Mouse (Mus musculus) midbrain, embryonic 11.5 days (tissue): ENCODE measurements around the gene Fcer1a. TPM values are rescaled to one million over a fixed set of nuclear protein-coding genes. Genes with fewer than 3 reads are reported as not detected.

Source experiments
- ATAC-seq: fragments of 200-750 bp; cut with Nextera tagmentation; 2 replicates; pipeline ENCODE4 v1.8.0; 2017; ENCODE audit warnings: moderate TSS enrichment, moderate library complexity; ENCODE audit not compliant: low FRiP score
- DNase-seq: peaks from one replicate; pipeline ENCODE4 v3.0.0; 2015; ENCODE audit warnings: low spot score; ENCODE audit errors: missing footprints
- H3K27ac ChIP-seq: fragments of 300-500 bp; sonication (generic); 2 replicates; pipeline ENCODE4 v1.5.1; 2014; ENCODE audit warnings: low read depth, low read length
- H3K27me3 ChIP-seq: fragments of 300-500 bp; sonication (generic); 2 replicates; pipeline ENCODE4 v1.6.1; 2014; ENCODE audit warnings: mild to moderate bottlenecking, low read length, moderate library complexity, mixed read lengths; ENCODE audit not compliant: control insufficient read depth, insufficient read depth
- H3K36me3 ChIP-seq: fragments of 300-500 bp; sonication (generic); 2 replicates; pipeline ENCODE4 v1.6.1; 2014; ENCODE audit warnings: mild to moderate bottlenecking, low read length, moderate library complexity, mixed read lengths; ENCODE audit not compliant: control insufficient read depth, insufficient read depth
- H3K4me1 ChIP-seq: fragments of 300-500 bp; sonication (generic); 2 replicates; pipeline ENCODE4 v1.6.1; 2014; ENCODE audit warnings: low read length; ENCODE audit not compliant: control insufficient read depth, insufficient read depth
- H3K4me2 ChIP-seq: fragments of 300-500 bp; sonication (generic); 2 replicates; pipeline ENCODE4 v1.6.1; 2014; ENCODE audit warnings: mild to moderate bottlenecking, moderate library complexity
- H3K4me3 ChIP-seq: fragments of 300-500 bp; sonication (generic); 2 replicates; pipeline ENCODE4 v1.5.1; 2014; ENCODE audit warnings: low read depth, low read length
- H3K9ac ChIP-seq: fragments of 300-500 bp; sonication (generic); 2 replicates; pipeline ENCODE4 v1.6.1; 2014; ENCODE audit warnings: low read length
- H3K9me3 ChIP-seq: fragments of 300-500 bp; sonication (generic); 2 replicates; pipeline ENCODE4 v1.6.1; 2016; ENCODE audit warnings: low read length; ENCODE audit not compliant: control insufficient read depth
- WGBS: fragments of 180-500 bp; shearing (Covaris S2); extraction: QIAGEN DNeasy Blood & Tissue Kit; methylation state at CpG from one replicate; pipeline ENCODE4 v1.1.7; 2014; 5-methylcytosine and 5-hydroxymethylcytosine counted together
- polyA plus RNA-seq: library from polyadenylated mRNA; unstranded; fragments of >200 nt; fragmentation: Nextera tagmentation; extraction: Ambion mirVana; gene quantifications from 2 replicates; pipeline ENCODE4 v1.2.1, GENCODE M21; 2014

The Fcer1a gene
- polyA plus RNA-seq, 1 experiment from 2014 or later = not detected

DNA sequence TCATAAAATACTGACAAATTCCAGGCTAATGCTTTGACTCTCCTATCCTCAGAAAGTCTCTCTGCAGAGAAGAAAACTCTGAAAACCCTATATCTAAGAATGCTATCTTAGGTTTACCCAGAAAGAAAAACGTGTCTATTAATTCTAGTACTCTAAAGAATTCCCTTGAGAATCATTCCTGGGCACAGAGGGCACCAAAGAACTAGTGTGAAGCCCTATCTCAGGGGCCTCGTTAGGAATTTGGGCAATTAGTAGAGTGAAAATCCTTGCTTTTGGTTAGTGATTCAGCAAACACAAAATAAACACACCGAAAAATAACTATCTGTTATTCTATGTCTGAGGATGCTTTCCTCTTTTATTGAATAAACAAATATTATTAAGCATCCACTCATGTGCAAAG lies 36.5 kb downstream of the Fcer1a start, which contains the start of gene Olfr1406:
Gene Olfr1406 (minus strand): TSS at position 101 of the 400 bp plus-strand sequence.
- Histone ChIP-seq H3K27ac (no peak within 1 kb of the TSS), H3K9me3 (no peaks in the 10 kb centered on the region), H3K4me2 (no peak within 1 kb of the TSS), H3K36me3 (no peaks in the 10 kb centered on the region), H3K9ac (no peak within 1 kb of the TSS), H3K27me3 (no peaks in the 10 kb centered on the region), H3K4me3 (no peak within 1 kb of the TSS), H3K4me1 (no peaks in the 10 kb centered on the region)
- DNase-seq (no peak), ATAC-seq (no peak)
- whole genome bisulfite sequencing = 59% methylated on average over 3 of the region's 3 CpGs

DNA sequence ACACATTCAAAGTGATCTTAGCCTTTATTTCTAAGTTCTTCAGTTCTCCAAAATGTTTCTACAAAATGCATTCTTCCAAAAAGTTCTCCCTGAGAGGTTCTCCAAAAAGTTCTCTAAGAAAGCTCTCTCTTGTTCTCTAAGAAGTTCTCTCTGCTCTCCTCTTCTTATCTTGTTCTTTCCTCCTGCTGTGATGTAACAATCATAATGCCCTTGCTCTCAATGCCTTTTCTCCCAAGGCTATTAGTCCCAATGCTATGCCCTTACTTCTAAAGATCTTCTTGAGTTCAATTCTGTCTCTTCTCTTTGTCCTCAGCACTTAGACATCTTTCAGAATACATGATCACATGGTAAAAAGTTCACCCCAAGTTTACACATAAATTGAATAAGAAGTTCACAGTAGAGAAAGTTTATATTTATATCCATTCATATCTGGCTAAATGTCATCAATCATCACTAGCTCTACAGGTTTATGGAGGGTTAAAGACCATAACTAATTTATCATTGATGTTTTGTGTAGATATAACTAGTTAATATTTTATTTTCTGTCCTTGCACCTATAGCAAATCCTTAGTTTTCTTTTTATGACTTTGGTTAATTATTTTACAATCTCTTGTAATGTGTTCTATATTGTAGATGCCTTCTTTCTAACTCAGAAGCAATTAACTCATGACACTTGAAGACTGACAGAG lies 52.7 kb downstream of the Fcer1a start:
- DNase-seq = no peak
- no peak overlapping the region for H3K4me2 ChIP-seq
- H3K27me3 ChIP-seq = no peaks in the 10 kb centered on the region
- H3K4me3 ChIP-seq = no peak overlapping the region
- H3K9me3 ChIP-seq = no peaks in the 10 kb centered on the region
- no peaks in the 10 kb centered on the region for H3K36me3 ChIP-seq
- H3K9ac ChIP-seq = no peak overlapping the region
- no peaks in the 10 kb centered on the region for H3K4me1 ChIP-seq
- ATAC-seq = no peak
- H3K27ac ChIP-seq = no peak overlapping the region

Other genes starting within 250 kb of the Fcer1a start
- not detected in 2 replicates for gene Olfr1408, start 89.8 kb downstream of the Fcer1a start, polyA plus RNA-seq
- gene Olfr1406, start 36.6 kb downstream of the Fcer1a start, polyA plus RNA-seq = not detected in 2 replicates
- not detected in 2 replicates for gene Olfr218, start 29.4 kb downstream of the Fcer1a start, polyA plus RNA-seq
- gene Olfr1404, start 14.8 kb downstream of the Fcer1a start, polyA plus RNA-seq = not detected in 2 replicates
- not detected in 2 replicates for gene Olfr418, start 38.8 kb upstream of the Fcer1a start, polyA plus RNA-seq
- not detected in 2 replicates for gene Mptx2, start 50.6 kb upstream of the Fcer1a start, polyA plus RNA-seq
- 3.5 and 5.4 TPM in 2 replicates for gene Ackr1, start 106.5 kb upstream of the Fcer1a start, polyA plus RNA-seq
- gene Aim2, start 123.7 kb upstream of the Fcer1a start, polyA plus RNA-seq = 4.1 and 6.6 TPM in 2 replicates
- gene Cadm3, start 140.5 kb upstream of the Fcer1a start, polyA plus RNA-seq = 19.4 and 22.9 TPM in 2 replicates